Mouse (Mus musculus) regulatory T cell (primary cell): Measurements from ENCODE around the gene Aldh16a1.

ENCODE experiments used
- in situ Hi-C: fragments of 300-600 bp; cut with MboI, MseI; formaldehyde crosslinking; loops from one replicate; pipeline ENCODE4 v1.15.1; 2025; ENCODE audit warnings: high pct_unique_total_duplicates

Aldh16a1 gene

GRCm38 (mm10) chr7:45092828-45093515 is 61.4 kb downstream of the Aldh16a1 start:
- in situ Hi-C loops = no loop called here

DNA sequence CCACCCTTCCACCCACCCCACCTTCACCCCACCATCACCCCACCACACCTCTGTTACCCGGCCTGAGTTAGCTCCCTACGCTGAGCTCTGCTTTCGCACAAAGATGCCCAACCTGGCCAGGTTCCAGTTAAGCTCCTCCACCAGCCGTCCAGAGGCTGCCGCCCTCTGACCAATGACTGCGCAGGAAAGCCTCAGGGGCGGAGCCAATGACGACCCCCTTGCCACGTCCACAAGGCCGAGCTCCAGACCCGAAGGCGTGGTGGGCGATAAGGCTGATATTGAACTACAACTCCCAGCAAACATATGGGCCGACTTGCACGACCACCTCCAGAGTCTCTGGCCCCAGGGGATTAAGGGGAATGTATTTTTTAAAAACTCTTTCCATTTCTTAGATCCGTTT is 62.3 kb downstream of the Aldh16a1 start, which contains the start of gene Rcn3:
TSS of gene Rcn3 (minus strand) at position 174 of the 400 bp plus-strand sequence.
- in situ Hi-C loops = no loop called here

GRCm38 (mm10) chr7:45091001-45091990 is 63.1 kb downstream of the Aldh16a1 start:
- in situ Hi-C loops = no loop called here
